Mouse (Mus musculus): ENCODE measurements at regions not wholly inside any gene's neighbourhood (a gene's known extent, or its start where the extent isn't known, plus 50 kb on each side); places are given as distances from the start of the nearest gene placed in this dataset.

DNA sequence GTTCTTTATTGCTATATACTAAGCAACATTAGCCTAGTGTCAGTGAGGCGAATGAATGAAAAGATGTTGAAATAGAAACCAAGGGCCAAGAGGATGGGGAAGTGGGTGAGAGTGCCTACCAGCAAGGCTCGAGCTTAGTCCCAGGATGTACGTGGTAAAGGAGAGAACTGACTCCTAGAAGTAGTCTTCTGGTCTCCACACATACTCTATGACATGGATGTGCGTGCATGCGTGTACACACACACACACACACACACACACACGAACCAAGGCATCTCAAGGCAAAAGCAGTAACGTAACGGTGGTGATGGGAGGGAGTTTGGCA lies 50.0 kb upstream of the Trim2 start:
- H3K4me1 ChIP-seq = 0 out of 2 replicates have a peak, but pooled peaks cover 8% of the 10 kb centered on the region
- H3K4me2 ChIP-seq = no peak overlapping the region
- H3K27me3 ChIP-seq (replicated peaks) = peaks cover 24% of the 10 kb centered on the region; the same call in 1 of the 2 replicates
- H3K9me3 ChIP-seq = no peaks in the 10 kb centered on the region
- no peak overlapping the region for H3K4me3 ChIP-seq
- H3K27ac ChIP-seq (replicated peaks) = no peak overlapping the region
- ATAC-seq (ENCODE audit: extremely low read depth, insufficient number of reproducible peaks, low FRiP score, low TSS enrichment) = no peak
- H3K36me3 ChIP-seq = no peaks in the 10 kb centered on the region
- WGBS = 83% methylated on average over 8 of the region's 8 CpGs
- no peak overlapping the region for H3K9ac ChIP-seq
